Mouse (Mus musculus): ENCODE data around the gene Lpar1. TPM values are rescaled to one million over a fixed set of nuclear protein-coding genes. Genes with fewer than 3 reads are reported as not detected.

The Lpar1 gene
- total and polyA plus RNA-seq, 3 experiments = not detected

DNA sequence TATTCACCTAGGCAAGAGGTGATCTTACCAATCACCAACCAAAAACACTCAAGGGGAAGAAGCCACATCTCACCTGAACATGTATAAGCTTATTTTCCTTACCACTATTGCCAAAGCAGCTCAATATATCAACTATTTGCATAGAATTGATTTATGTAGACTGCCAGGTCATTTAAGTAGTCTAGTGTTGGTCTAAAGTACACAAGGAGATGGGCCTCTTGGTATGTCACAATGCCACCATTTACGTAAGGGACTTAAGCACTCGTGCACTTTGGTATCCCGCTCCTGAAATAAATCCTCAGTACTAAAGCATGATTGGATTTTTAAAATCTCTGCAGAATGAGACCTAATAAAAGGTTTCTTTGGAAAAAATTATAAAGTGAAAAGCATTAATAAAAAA is 12.9 kb downstream of the Lpar1 start:
- Histone ChIP-seq H3K4me1 (ENCODE audit: control insufficient read depth in 1 of 2, insufficient read depth in 2 of 2, low read length in 2 of 2) (no peaks in the 10 kb centered on the region), H3K36me3 (ENCODE audit: control insufficient read depth in 1 of 2, insufficient read depth in 2 of 2, low read length in 2 of 2) (no peaks in the 10 kb centered on the region), H3K27me3 (ENCODE audit: control insufficient read depth in 1 of 2, insufficient read depth in 2 of 2, low read length in 2 of 2) (no peaks in the 10 kb centered on the region), H3K9me3 (replicated peaks; ENCODE audit: insufficient read depth, low read length) (no peaks in the 10 kb centered on the region), H3K9ac (ENCODE audit: control insufficient read depth, low read depth, low read length, poor library complexity, severe bottlenecking) (no peak overlapping the region), H3K79me2 (ENCODE audit: control insufficient read depth, insufficient read depth, low read length, poor library complexity) (no peaks in the 10 kb centered on the region), H3K27ac (ENCODE audit: control insufficient read depth, low read depth, low read length) (no peak overlapping the region), H3K4me3 (ENCODE audit: control insufficient read depth in 1 of 2, insufficient read depth in 1 of 2, low read depth in 2 of 2, low read length in 2 of 2) (no peak overlapping the region)
- no peak for DNase-seq (ENCODE audit: low read depth, low spot score)
- TF ChIP-seq MYB (IDR thresholded peaks at IDR 0.05; ENCODE audit: low read depth, low read length) (no peak), POLR2A (IDR thresholded peaks at IDR 0.05; ENCODE audit: control insufficient read depth in 1 of 2, insufficient read depth in 1 of 2, low read depth in 1 of 2, low read length in 2 of 2, poor library complexity in 1 of 2) (no peak), MAZ (IDR thresholded peaks at IDR 0.05; ENCODE audit: low read depth, low read length) (no peak), TCF12 (IDR thresholded peaks at IDR 0.05; ENCODE audit: low read depth, low read length) (no peak), ZC3H11A (IDR thresholded peaks at IDR 0.05; ENCODE audit: low read depth, low read length) (no peak), RCOR1 (IDR thresholded peaks at IDR 0.05; ENCODE audit: low read depth, low read length) (no peak), USF1 (IDR thresholded peaks at IDR 0.05; ENCODE audit: low read depth, low read length) (no peak), HCFC1 (IDR thresholded peaks at IDR 0.05; ENCODE audit: low read depth, low read length) (no peak), ZKSCAN1 (IDR thresholded peaks at IDR 0.05; ENCODE audit: low read depth, low read length) (no peak), NRF1 (IDR thresholded peaks at IDR 0.05; ENCODE audit: insufficient read depth, low read depth, low read length, poor library complexity, severe bottlenecking) (no peak), SMC3 (IDR thresholded peaks at IDR 0.05; ENCODE audit: low read depth, low read length) (no peak), TAL1 (IDR thresholded peaks at IDR 0.05; ENCODE audit: low read length) (no peak), POLR2AphosphoS5 (IDR thresholded peaks at IDR 0.05; ENCODE audit: borderline replicate concordance, low read depth, low read length) (no peak), GABPA (IDR thresholded peaks at IDR 0.05; ENCODE audit: low read depth, low read length) (no peak), SIN3A (IDR thresholded peaks at IDR 0.05; ENCODE audit: low read length) (no peak), JUND (IDR thresholded peaks at IDR 0.05; ENCODE audit: low read depth, low read length) (no peak), ZNF384 (IDR thresholded peaks at IDR 0.05; ENCODE audit: low read depth, low read length) (no peak), CHD1 (IDR thresholded peaks at IDR 0.05; ENCODE audit: low read depth, low read length) (no peak), TBP (IDR thresholded peaks at IDR 0.05; ENCODE audit: low read depth, low read length) (no peak), MAX (IDR thresholded peaks at IDR 0.05; ENCODE audit: low read length) (no peak)

- no peak for DNase-seq (ENCODE audit: low read depth, low spot score)
- Histone ChIP-seq H3K4me3 (ENCODE audit: control insufficient read depth in 1 of 2, insufficient read depth in 1 of 2, low read depth in 2 of 2, low read length in 2 of 2) (no peak overlapping the region), H3K36me3 (ENCODE audit: control insufficient read depth in 1 of 2, insufficient read depth in 2 of 2, low read length in 2 of 2) (no peaks in the 10 kb centered on the region), H3K79me2 (ENCODE audit: control insufficient read depth, insufficient read depth, low read length, poor library complexity) (no peaks in the 10 kb centered on the region), H3K9ac (ENCODE audit: control insufficient read depth, low read depth, low read length, poor library complexity, severe bottlenecking) (no peak overlapping the region), H3K4me1 (ENCODE audit: control insufficient read depth in 1 of 2, insufficient read depth in 2 of 2, low read length in 2 of 2) (no peaks in the 10 kb centered on the region), H3K27me3 (ENCODE audit: control insufficient read depth in 1 of 2, insufficient read depth in 2 of 2, low read length in 2 of 2) (no peaks in the 10 kb centered on the region), H3K9me3 (replicated peaks; ENCODE audit: insufficient read depth, low read length) (no peaks in the 10 kb centered on the region), H3K27ac (ENCODE audit: control insufficient read depth, low read depth, low read length) (no peak overlapping the region)
- no peak for TF ChIP-seq RAD21 (IDR thresholded peaks at IDR 0.05; ENCODE audit: low read depth, low read length)
- no peak for TF ChIP-seq KAT2A (conservative IDR thresholded peaks at IDR 0.05; ENCODE audit: low read depth, low read length)
- no peak for TF ChIP-seq HCFC1 (IDR thresholded peaks at IDR 0.05; ENCODE audit: low read depth, low read length)
- no peak for TF ChIP-seq NELFE (IDR thresholded peaks at IDR 0.05; ENCODE audit: low read depth, low read length)
- no peak for TF ChIP-seq EP300 (IDR thresholded peaks at IDR 0.05; ENCODE audit: low read depth in 1 of 2, low read length in 2 of 2)
- TF ChIP-seq SIN3A (IDR thresholded peaks at IDR 0.05; ENCODE audit: low read length) = no peak
- no peak for TF ChIP-seq MAX (IDR thresholded peaks at IDR 0.05; ENCODE audit: low read length)
- no peak for TF ChIP-seq POLR2AphosphoS5 (IDR thresholded peaks at IDR 0.05; ENCODE audit: borderline replicate concordance, low read depth, low read length)
- no peak for TF ChIP-seq RCOR1 (IDR thresholded peaks at IDR 0.05; ENCODE audit: low read depth, low read length)
- TF ChIP-seq BHLHE40 (IDR thresholded peaks at IDR 0.05; ENCODE audit: borderline replicate concordance, low read depth, low read length) = no peak
- TF ChIP-seq TAL1 (IDR thresholded peaks at IDR 0.05; ENCODE audit: low read length) = no peak
- no peak for TF ChIP-seq ELF1 (IDR thresholded peaks at IDR 0.05; ENCODE audit: low read depth, low read length)
- no peak for TF ChIP-seq SMC3 (IDR thresholded peaks at IDR 0.05; ENCODE audit: low read depth, low read length)
- TF ChIP-seq ZKSCAN1 (IDR thresholded peaks at IDR 0.05; ENCODE audit: low read depth, low read length) = no peak
- no peak for TF ChIP-seq CHD1 (IDR thresholded peaks at IDR 0.05; ENCODE audit: low read depth, low read length)
- TF ChIP-seq MYB (IDR thresholded peaks at IDR 0.05; ENCODE audit: low read depth, low read length) = no peak
Measured at GRCm38 (mm10) chr4:58540385-58540784, 13.3 kb downstream of the Lpar1 start.
